Mouse (Mus musculus) lung, adult 18-20 months (tissue): ENCODE measurements around the gene Trim80.
"Not testable (repeated sequence)": the region's sequence is repeated elsewhere in the genome, so short reads cannot be mapped to it uniquely, and the experiment has no call there.

ENCODE experiments used
- DNase-seq, 2 experiments: peaks; one replicate each; pipeline ENCODE4 v3.0.0; 2022; ENCODE audit warnings: mixed read lengths in 2 of 2

Gene Trim80

GRCm38 (mm10) chr11:115429307-115429706 lies 11.0 kb upstream of the Trim80 start:
- no peak for DNase-seq

GRCm38 (mm10) chr11:115430561-115430960 lies 9.8 kb upstream of the Trim80 start:
- DNase-seq = no peak

- no peak for DNase-seq
Measured at GRCm38 (mm10) chr11:115432814-115433213, 7.5 kb upstream of the Trim80 start.

GRCm38 (mm10) chr11:115433342-115433741 lies 7.0 kb upstream of the Trim80 start:
- DNase-seq = no peak

- no peak for DNase-seq
Measured at GRCm38 (mm10) chr11:115435596-115436337, 4.6 kb upstream of the Trim80 start.

- no peak for DNase-seq
Measured at GRCm38 (mm10) chr11:115437571-115438122, 2.7 kb upstream of the Trim80 start.

- no peak for DNase-seq
Measured at GRCm38 (mm10) chr11:115439326-115439725, 1.0 kb upstream of the Trim80 start.

- no peak for DNase-seq
Measured at GRCm38 (mm10) chr11:115441417-115441816, 1.1 kb downstream of the Trim80 start.

GRCm38 (mm10) chr11:115446906-115447305 lies 6.6 kb downstream of the Trim80 start:
- DNase-seq = no peak

- DNase-seq = no peak
Measured at GRCm38 (mm10) chr11:115447321-115447885, 7.1 kb downstream of the Trim80 start.

GRCm38 (mm10) chr11:115448075-115448474 lies 7.7 kb downstream of the Trim80 start:
- DNase-seq = no peak

GRCm38 (mm10) chr11:115448998-115449397 lies 8.7 kb downstream of the Trim80 start:
- DNase-seq = no peak

- DNase-seq = no peak
Measured at GRCm38 (mm10) chr11:115450176-115450575, 9.8 kb downstream of the Trim80 start.

- no peak for DNase-seq
Measured at GRCm38 (mm10) chr11:115451781-115452241, 11.5 kb downstream of the Trim80 start.

- no peak for DNase-seq
Measured at GRCm38 (mm10) chr11:115452281-115452860, 12.0 kb downstream of the Trim80 start.

GRCm38 (mm10) chr11:115453306-115453705 lies 13.0 kb downstream of the Trim80 start:
- no peak for DNase-seq

- not testable (repeated sequence) for DNase-seq
Measured at GRCm38 (mm10) chr11:115454822-115455221, 14.5 kb downstream of the Trim80 start.

GRCm38 (mm10) chr11:115455619-115456018 lies 15.3 kb downstream of the Trim80 start:
- DNase-seq = no peak

- no peak for DNase-seq
Measured at GRCm38 (mm10) chr11:115456182-115456581, 15.8 kb downstream of the Trim80 start.

GRCm38 (mm10) chr11:115457405-115457804 lies 17.1 kb downstream of the Trim80 start:
- no peak for DNase-seq

- no peak for DNase-seq
Measured at GRCm38 (mm10) chr11:115460976-115461375, 20.6 kb downstream of the Trim80 start.

- DNase-seq = no peak
Measured at GRCm38 (mm10) chr11:115461846-115462242, 21.5 kb downstream of the Trim80 start.

GRCm38 (mm10) chr11:115462243-115462891 lies 22.0 kb downstream of the Trim80 start, which contains the start of gene Slc16a5:
TSS of gene Slc16a5 (plus strand) at chr11:115462474.
- peak; percentile 33 to 54 for DNase-seq
